Mouse (Mus musculus) erythroblast, embryonic 14.5 days (primary cell): ENCODE data around the gene Tlcd1.

ENCODE experiments used
- GATA1 ChIP-seq: IDR thresholded peaks from 2 replicates; pipeline ENCODE4 v1.6.1; 2012; ENCODE audit warnings: low read length, inconsistent platforms, mixed read lengths
- TAL1 ChIP-seq: IDR thresholded peaks from 3 replicates; pipeline ENCODE4 v1.6.1; 2012; ENCODE audit warnings: low read length, inconsistent platforms, mixed read lengths

GRCm38 (mm10) chr11:78138023-78138422 is 38.5 kb upstream of the Tlcd1 start:
- TF ChIP-seq GATA1 (no peak), TAL1 (no peak)
